Mouse (Mus musculus) natural killer cell, adult 2 months (primary cell): ENCODE measurements around the gene Naaladl1.

Experiments
- DNase-seq, 2 experiments: peaks; one replicate each; pipeline ENCODE4 v3.0.0; 2022; ENCODE audit warnings: low spot score in 2 of 2

Naaladl1 gene

DNA sequence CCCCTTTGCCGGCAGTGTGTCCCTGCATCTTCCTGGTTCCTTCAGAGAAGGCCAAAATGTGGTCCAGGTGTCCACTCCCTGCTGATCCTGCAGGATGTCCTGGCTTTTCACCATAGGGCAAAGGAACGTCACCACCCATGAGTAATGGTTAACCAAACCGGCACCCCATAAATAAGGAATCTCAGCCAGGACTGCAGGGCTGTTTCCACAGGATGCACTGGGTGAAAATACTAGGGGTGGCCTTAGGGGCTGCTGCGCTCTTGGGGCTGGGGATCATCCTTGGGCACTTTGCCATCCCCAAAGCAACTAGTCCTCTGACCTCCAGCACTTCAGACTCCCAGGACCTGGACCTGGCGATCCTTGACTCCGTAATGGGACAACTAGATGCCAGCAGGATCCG, at the start of gene Naaladl1:
Gene Naaladl1, plus strand, starts transcription at position 197 of the 400 bp plus-strand sequence.
- no peak for DNase-seq

DNA sequence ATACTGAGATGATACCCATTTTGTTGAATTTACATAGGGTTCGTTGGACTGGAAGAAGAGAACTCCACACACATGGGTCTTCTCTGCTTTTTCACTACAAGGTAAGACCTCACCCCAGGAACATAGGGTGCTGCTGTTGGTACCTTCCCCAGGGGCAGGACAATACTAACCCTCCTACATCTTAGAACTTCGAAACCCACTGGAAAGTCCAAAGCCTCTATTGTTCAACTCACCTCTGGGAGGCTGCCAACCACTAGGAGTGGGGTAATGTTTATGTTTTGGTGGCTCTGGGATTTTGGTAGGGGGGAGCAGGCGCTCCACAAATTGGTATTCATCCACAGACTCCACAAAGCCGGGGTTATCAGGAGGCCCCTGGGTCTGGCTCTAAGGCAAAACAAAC, 48.9 kb upstream of the Naaladl1 start:
- DNase-seq: no peak

DNA sequence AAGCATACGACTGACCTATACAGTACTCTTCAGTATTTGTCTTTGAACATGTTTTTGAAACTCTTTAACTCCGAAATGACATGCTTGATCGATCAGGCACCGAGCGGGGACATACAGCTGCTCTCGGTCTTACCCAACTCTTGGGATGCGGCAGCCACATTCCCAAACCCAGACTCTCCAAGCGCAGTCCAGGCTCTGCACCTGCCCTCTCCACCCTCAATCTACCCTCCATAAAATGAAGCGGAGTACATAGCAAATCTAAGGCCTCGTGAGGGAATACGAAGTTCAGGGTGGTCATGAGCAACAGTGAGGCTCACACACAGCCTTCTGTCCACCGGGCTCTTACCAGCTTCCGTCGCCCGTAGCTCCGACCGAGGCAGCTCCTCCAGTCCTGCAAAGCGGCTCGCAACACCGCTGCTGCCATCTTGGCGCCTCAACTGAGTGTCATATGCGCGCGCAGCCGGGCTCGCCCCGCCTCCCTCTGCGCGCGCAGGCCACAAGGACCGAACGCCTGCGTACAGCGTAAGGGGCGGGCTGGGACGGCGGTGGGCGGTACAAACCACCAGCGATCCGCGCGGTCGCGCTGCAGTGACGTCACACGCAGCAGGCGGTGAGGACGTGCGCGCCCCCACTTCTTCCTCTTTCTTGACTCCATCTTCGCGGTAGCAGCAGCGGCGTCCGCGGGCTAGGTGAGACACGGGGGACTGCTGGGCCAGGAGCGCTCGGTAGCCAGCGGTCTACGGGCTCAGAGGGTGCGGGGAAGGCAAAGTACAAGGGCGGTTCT, 48.1 kb upstream of the Naaladl1 start, which contains the start of the genes Mrpl49 and Fau:
Gene Mrpl49, minus strand, starts transcription at position 473 of the 784 bp plus-strand sequence.
Gene Fau, plus strand, starts transcription at position 532 of the 784 bp plus-strand sequence.
- peak; percentile 98 to 99 for DNase-seq

DNA sequence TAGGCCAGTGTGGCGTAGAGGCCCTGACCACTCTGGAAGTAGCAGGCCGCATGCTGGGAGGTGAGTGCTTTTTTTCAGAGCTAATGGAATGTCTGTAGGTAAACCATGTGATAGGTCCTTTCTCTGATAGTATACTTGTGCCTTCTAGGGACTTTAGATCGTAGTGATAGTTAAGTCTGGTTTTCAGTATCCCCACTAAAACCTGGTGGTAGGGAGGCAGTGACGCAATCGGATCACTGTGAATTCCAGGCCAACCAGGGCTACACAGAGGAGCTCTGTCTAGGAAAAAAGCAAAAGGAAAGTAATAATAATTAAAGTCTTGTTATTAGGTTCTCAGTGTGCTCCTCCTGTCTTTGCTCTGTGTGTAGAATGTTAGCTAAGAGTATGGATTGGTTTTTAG, 47.1 kb upstream of the Naaladl1 start:
- no peak for DNase-seq

GRCm38 (mm10) chr19:6058966-6059365, 46.6 kb upstream of the Naaladl1 start:
- DNase-seq: no peak

- DNase-seq: peak; percentile 92 to 93
Measured at GRCm38 (mm10) chr19:6061021-6061533, 44.5 kb upstream of the Naaladl1 start, which contains the start of gene Znhit2. Znhit2 (plus strand) TSS chr19:6061192.

- DNase-seq: peak; percentile 49 to 56
Measured at GRCm38 (mm10) chr19:6061641-6062302, 43.8 kb upstream of the Naaladl1 start.

- no peak for DNase-seq
Measured at GRCm38 (mm10) chr19:6062418-6062817, 43.2 kb upstream of the Naaladl1 start.

GRCm38 (mm10) chr19:6063081-6063480, 42.5 kb upstream of the Naaladl1 start:
- no peak for DNase-seq

DNA sequence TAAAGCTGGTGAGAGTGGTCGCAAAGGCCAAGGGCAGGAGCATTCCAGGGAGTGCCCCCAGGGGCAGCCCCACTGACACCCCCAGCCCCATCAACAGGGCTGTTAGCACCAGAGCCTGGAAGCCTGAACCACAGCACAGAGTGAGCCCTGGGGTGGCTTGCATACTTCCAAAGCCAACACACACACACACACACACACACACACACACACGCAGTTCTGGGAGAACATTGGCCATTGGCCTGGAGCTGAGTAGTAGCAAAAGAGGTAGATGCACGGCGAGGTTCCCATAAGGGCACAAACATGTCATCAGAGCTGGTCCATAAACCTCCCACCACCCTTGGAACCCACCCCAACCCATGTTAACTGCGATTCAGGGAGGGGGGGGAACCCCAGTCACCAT, 39.0 kb upstream of the Naaladl1 start:
- DNase-seq: no peak

DNA sequence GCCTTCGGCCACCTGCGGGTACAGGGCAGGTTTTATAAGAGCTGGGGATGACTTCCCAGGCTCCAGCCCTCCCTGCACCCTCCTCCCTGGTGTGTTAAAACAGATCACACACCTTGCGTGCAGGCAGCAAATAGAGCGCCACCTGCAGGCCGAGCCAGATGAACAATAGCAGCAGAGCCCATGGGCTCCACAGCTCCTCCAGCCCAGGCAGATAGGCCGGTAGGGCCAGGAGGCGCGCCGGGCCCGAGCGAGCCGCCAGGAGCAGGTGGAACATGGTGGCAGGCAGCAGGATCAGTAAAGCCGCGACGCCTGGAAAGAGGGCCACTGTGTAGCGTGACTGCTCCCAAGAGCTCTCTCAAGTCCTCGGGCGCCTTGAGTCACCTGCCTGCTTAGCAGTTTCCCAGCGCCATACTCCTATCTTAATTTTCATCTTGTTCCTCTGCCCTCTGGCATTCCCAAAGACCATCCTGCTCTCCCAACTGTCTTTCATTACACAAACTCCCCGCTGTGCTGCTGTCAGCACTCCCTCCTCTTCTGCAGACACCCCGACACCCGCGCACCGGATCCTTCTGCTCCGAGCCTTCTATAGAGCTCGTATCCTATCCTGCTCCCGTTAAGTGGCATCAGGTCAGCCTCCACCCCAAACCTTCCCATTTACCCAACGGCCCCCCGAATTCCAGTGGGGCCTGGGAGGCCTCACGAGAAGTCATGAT, 38.4 kb upstream of the Naaladl1 start:
- DNase-seq: peak; percentile 80 to 87

GRCm38 (mm10) chr19:6067724-6068415, 37.7 kb upstream of the Naaladl1 start, which contains the start of gene Tm7sf2:
Tm7sf2 (minus strand) TSS chr19:6068373.
- peak; percentile 73 to 82 for DNase-seq

DNA sequence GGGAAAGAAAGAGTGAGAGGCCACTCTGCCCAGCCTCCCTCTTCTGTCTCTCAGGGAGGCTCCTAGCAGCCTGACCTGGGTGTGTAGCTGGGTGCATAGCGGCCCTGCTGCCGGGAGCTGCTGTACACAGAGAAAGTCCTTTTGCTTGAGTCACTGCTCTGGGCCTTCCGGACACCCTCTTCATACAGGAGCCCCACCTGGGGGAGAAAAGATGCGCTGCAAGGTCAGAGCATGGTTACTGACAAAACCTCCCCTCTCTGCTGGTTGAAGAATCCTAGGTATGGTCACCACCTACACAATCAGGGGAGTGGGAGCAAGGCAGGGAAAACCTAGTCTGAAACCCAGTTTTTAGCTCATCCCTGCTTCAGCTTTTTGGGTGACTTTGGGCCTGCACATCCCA, 36.6 kb upstream of the Naaladl1 start:
- DNase-seq: no peak

- no peak for DNase-seq
Measured at GRCm38 (mm10) chr19:6069851-6070250, 35.7 kb upstream of the Naaladl1 start.

- DNase-seq: no peak
Measured at GRCm38 (mm10) chr19:6070571-6071250, 34.9 kb upstream of the Naaladl1 start.

- no peak for DNase-seq
Measured at GRCm38 (mm10) chr19:6071261-6071660, 34.3 kb upstream of the Naaladl1 start.

GRCm38 (mm10) chr19:6073889-6074288, 31.7 kb upstream of the Naaladl1 start:
- no peak for DNase-seq

DNA sequence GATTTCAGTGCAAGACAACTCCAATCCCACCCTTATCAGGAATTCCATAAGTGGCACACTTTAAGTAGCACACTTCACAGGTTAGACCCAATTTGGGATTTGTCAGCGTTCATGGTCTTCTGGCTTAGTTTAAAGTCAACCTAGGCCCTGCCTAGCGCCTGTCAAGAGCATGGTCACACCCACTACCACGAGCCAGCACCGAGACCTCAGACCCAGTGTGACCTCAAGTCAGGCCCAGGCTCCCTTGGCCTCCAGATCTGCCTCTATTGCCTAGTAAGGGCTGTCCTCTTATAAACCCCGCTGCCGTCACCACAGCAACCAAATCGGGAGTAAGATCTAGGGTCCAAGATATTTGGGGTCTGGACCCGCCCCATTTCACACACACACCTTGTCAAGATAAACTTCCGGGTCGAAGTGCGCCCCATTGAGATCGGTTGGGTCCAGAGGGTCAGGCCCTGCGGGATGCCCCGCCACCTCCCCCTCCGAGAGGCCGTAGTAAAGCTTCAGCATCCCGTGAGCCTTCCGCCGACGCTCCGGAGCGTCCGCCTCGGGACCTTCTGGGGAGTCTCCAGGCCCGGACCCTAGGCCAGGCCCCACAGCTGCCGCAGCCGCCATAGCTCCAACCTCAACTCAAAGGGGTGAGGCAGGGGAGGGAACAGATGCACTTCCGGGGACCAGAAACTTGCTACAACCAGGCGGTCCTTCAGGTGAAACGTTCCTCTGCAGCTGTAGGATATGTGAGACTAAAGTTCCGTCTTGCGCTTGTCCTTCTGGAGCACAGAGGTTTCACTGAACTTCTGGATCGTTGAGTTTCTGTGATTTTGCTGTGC, 28.8 kb upstream of the Naaladl1 start, which contains the start of gene Vps51:
Gene Vps51, minus strand, starts transcription at position 668 of the 830 bp plus-strand sequence.
- DNase-seq: peak; percentile 82 to 87

DNA sequence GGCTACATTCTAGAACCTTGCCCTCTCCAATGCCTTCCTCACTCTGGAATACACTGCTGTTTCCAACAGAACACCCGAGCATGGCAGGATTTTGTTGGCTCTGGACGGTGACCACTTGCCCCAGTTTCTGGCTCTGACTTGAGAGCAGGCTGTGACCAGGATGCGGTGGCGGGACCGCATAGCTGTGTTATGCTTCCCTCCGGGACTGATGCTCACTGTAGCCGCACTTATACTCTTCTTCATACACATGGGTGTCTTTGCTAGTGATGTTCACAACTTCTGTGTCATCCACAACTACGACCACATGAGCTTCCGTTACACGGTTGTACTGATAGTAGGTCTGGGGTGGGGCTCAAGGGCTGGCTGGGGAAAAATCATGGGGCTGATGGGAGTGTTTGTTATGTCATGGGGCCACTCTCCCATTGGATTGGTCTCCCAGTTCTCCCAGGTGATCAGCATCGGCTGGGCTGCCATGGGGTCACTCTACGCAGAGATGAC, 25.6 kb upstream of the Naaladl1 start, which contains the start of gene Tmem262:
Gene Tmem262, plus strand, starts transcription at position 51 of the 498 bp plus-strand sequence.
- DNase-seq: no peak
